Mouse (Mus musculus): Measurements from ENCODE around the gene Gosr2. TPM values are rescaled to one million over a fixed set of nuclear protein-coding genes. Genes with fewer than 3 reads are reported as not detected.

Gene Gosr2
- polyA plus RNA-seq, 1 experiment from 2014 or later = 95.6 TPM

DNA sequence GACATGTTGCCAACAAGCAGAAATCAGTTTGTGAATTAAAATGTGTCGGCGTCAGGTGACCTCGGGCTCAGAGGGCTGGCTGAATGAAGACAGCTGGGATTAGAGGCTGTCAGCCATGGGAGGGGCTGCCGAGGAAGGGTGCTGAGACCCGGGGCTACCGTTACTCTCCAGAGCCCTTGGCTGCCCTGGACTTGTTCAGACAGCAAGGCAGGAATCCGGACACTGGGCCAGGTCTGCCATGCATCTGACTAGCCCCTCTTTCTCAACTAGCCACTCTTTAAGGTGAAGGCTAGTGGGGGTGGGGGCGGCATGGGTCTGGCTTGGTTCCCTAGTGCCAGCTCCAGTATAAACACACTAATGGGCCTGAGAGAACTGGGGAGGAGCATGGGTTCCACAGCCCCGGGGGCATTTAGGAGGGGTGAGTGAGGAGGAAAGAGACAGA, 24.4 kb upstream of the Gosr2 start:
- no peaks in the 10 kb centered on the region for H3K36me3 ChIP-seq (ENCODE audit: control insufficient read depth, insufficient read depth, low read length)
- H3K27ac ChIP-seq (ENCODE audit: low read depth, low read length) = peak overlapping the region; percentile 68
- H3K4me3 ChIP-seq (ENCODE audit: low read length) = no peak overlapping the region
- ATAC-seq = peak; percentile 79
- H3K9me3 ChIP-seq (ENCODE audit: control insufficient read depth, low read length) = no peaks in the 10 kb centered on the region
- WGBS = 26% methylated on average over 9 of the region's 9 CpGs
- H3K4me2 ChIP-seq (ENCODE audit: low read length) = peak overlapping the region; percentile 50
- H3K9ac ChIP-seq (ENCODE audit: low read depth, low read length) = peak overlapping the region; percentile 30
- H3K4me1 ChIP-seq (ENCODE audit: control insufficient read depth, insufficient read depth, low read depth, low read length) = peaks cover 8% of the 10 kb centered on the region
- no peaks in the 10 kb centered on the region for H3K27me3 ChIP-seq (replicated peaks; ENCODE audit: control insufficient read depth, insufficient read depth, low read length)

DNA sequence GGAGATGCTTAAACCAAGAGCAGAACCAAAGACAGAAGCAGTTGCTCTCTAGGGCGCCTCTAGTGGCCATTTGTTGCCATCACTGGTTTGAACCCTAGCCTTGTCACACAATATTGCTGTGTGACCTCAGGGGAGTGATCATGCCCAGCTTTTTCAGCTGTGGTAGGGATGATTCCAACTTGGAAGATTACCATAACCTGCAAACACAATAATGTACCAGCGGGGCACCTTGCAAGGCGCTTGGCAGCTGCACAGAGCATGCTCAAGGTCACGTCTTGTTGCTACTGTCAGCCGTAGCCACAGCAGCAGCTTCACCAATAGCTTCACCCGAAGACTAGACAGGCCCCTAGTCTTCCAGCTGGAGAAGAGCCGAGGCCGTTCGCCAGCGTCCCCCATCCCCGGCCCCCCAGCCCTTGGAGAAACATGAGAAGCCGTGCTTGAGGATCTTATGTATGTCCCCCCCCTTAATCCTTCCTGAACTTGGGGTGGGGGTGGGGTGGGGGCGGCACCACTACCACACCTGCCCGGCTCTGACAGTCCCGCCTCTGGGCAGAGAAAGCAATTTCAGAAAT, 23.9 kb upstream of the Gosr2 start:
- WGBS = 25% methylated on average over 15 of the region's 15 CpGs
- peak; percentile 83 for ATAC-seq
- Histone ChIP-seq H3K4me3 (ENCODE audit: low read length) (0 out of 2 replicates have a peak overlapping the region, but pooled peaks have one; percentile 10), H3K27ac (ENCODE audit: low read depth, low read length) (peak overlapping the region; percentile 68; the same call in 1 of the 2 replicates), H3K9me3 (ENCODE audit: control insufficient read depth, low read length) (no peaks in the 10 kb centered on the region), H3K4me1 (ENCODE audit: control insufficient read depth, insufficient read depth, low read depth, low read length) (peaks cover 8% of the 10 kb centered on the region), H3K36me3 (ENCODE audit: control insufficient read depth, insufficient read depth, low read length) (no peaks in the 10 kb centered on the region), H3K9ac (ENCODE audit: low read depth, low read length) (peak overlapping the region; percentile 30), H3K4me2 (ENCODE audit: low read length) (peak overlapping the region; percentile 50), H3K27me3 (replicated peaks; ENCODE audit: control insufficient read depth, insufficient read depth, low read length) (no peaks in the 10 kb centered on the region)

DNA sequence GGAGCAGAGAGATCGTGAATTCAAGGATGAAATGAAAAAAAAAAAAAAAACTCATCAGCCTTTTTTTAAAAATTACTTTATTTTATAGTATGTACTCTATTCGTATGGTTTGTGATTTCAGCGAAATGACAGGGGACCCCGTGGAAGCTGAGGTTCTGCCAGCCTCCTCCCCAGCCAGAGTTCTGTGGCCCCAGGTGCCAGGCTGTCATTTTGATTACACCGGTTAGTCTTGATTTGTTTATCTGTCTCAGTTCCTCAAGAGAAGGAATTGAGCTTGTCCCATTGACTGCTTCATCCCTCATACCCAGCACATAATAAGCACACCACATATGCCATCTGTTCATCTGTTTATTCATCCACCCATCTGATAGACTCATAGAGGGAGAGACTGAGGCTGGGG, 21.7 kb upstream of the Gosr2 start:
- peaks cover 8% of the 10 kb centered on the region for H3K4me1 ChIP-seq (ENCODE audit: control insufficient read depth, insufficient read depth, low read depth, low read length)
- no peaks in the 10 kb centered on the region for H3K27me3 ChIP-seq (replicated peaks; ENCODE audit: control insufficient read depth, insufficient read depth, low read length)
- WGBS = 64% methylated on average over 5 of the region's 5 CpGs
- H3K27ac ChIP-seq (ENCODE audit: low read depth, low read length) = no peak overlapping the region
- ATAC-seq = no peak
- no peaks in the 10 kb centered on the region for H3K9me3 ChIP-seq (ENCODE audit: control insufficient read depth, low read length)
- no peak overlapping the region for H3K4me3 ChIP-seq (ENCODE audit: low read length)
- no peak overlapping the region for H3K4me2 ChIP-seq (ENCODE audit: low read length)
- H3K36me3 ChIP-seq (ENCODE audit: control insufficient read depth, insufficient read depth, low read length) = no peaks in the 10 kb centered on the region
- no peak overlapping the region for H3K9ac ChIP-seq (ENCODE audit: low read depth, low read length)

DNA sequence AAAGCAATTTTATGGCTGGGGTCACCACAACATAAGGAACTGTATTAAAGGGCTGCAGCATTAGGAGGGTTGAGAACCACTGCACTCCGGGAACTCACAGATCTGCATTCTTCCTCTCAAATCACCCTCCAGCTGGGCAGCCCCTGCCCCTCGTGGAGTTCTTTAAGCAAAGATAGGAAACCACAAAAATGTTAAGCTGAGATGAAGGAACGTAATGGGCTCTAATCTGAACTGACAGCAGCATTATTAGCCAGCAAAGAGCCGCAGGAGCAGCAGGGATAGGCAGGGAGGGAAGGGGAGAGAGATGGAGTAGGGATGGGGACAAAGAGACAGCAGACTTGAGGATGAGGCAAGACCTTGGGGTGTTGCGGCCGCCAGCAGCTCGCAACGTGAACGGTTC, 19.3 kb upstream of the Gosr2 start:
- 65% methylated on average over 9 of the region's 9 CpGs for WGBS
- H3K27me3 ChIP-seq (replicated peaks; ENCODE audit: control insufficient read depth, insufficient read depth, low read length) = no peaks in the 10 kb centered on the region
- no peak for ATAC-seq
- no peak overlapping the region for H3K9ac ChIP-seq (ENCODE audit: low read depth, low read length)
- H3K36me3 ChIP-seq (ENCODE audit: control insufficient read depth, insufficient read depth, low read length) = no peaks in the 10 kb centered on the region
- no peak overlapping the region for H3K4me3 ChIP-seq (ENCODE audit: low read length)
- H3K4me1 ChIP-seq (ENCODE audit: control insufficient read depth, insufficient read depth, low read depth, low read length) = peaks cover 5% of the 10 kb centered on the region
- H3K27ac ChIP-seq (ENCODE audit: low read depth, low read length) = no peak overlapping the region
- H3K9me3 ChIP-seq (ENCODE audit: control insufficient read depth, low read length) = no peaks in the 10 kb centered on the region
- H3K4me2 ChIP-seq (ENCODE audit: low read length) = no peak overlapping the region

DNA sequence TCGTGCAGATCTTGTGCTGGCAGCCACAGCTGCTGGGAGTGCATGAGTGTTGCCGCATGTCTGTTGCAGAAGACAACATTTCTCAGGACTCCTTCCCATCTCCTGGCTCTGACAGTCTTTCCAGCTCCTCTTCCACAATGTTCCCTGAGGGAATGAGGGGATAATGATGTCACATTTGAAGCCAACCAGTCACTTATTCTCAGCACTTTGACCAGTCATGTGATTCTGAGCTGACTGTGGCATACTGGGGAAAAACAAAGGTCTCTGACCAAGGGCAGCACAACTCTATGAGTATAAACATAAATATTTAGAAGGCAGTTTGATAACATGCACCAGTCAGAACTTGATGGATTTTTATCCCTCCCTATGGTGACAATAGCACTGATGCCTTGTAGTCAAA, 16.4 kb upstream of the Gosr2 start:
- Histone ChIP-seq H3K27me3 (replicated peaks; ENCODE audit: control insufficient read depth, insufficient read depth, low read length) (no peaks in the 10 kb centered on the region), H3K4me2 (ENCODE audit: low read length) (no peak overlapping the region), H3K36me3 (ENCODE audit: control insufficient read depth, insufficient read depth, low read length) (no peaks in the 10 kb centered on the region), H3K4me3 (ENCODE audit: low read length) (no peak overlapping the region), H3K4me1 (ENCODE audit: control insufficient read depth, insufficient read depth, low read depth, low read length) (no peaks in the 10 kb centered on the region), H3K9me3 (ENCODE audit: control insufficient read depth, low read length) (no peaks in the 10 kb centered on the region), H3K27ac (ENCODE audit: low read depth, low read length) (no peak overlapping the region), H3K9ac (ENCODE audit: low read depth, low read length) (no peak overlapping the region)
- no peak for ATAC-seq
- WGBS = 85% methylated on average over 2 of the region's 2 CpGs

DNA sequence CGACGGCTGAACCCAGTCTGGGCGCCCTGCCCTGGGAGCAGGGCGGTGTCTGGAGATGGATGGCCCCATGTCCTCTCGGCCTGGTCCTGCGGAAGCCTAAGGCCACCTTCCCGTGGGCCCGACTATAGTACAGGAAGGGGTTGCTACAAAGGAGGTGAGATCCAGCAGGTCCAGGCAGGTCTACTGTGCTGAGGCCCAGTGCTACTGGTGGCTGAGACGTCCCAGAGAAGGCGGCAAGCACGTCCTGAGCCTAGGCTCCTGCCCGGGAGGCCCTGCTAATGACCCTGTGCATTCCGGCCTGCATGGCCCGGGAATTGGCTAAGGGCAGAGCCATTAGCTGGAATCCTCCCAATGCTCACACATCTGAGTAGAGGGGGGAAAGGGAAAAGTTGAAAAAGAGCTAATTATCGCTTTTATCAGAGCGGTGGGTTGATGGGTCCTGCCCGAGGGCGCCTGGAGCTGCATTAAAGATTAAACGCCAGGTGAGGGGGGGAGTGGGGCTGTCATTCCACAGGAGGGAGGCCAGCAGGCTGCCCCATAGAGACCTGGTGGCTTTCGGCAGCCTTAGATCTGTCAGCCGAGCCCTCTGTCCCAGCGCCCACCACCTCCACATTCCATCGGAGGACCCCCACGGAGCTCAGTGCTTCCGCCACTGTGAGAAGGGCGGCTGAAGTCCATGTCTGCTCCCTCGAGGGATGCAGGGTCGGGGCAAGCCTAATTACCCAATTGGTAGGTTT, 14.3 kb upstream of the Gosr2 start:
- Histone ChIP-seq H3K4me2 (ENCODE audit: low read length) (no peak overlapping the region), H3K4me1 (ENCODE audit: control insufficient read depth, insufficient read depth, low read depth, low read length) (no peaks in the 10 kb centered on the region), H3K4me3 (ENCODE audit: low read length) (no peak overlapping the region), H3K9ac (ENCODE audit: low read depth, low read length) (no peak overlapping the region), H3K27me3 (replicated peaks; ENCODE audit: control insufficient read depth, insufficient read depth, low read length) (no peaks in the 10 kb centered on the region), H3K27ac (ENCODE audit: low read depth, low read length) (no peak overlapping the region), H3K9me3 (ENCODE audit: control insufficient read depth, low read length) (no peaks in the 10 kb centered on the region), H3K36me3 (ENCODE audit: control insufficient read depth, insufficient read depth, low read length) (no peaks in the 10 kb centered on the region)
- 64% methylated on average over 28 of the region's 28 CpGs for WGBS
- ATAC-seq = no peak

DNA sequence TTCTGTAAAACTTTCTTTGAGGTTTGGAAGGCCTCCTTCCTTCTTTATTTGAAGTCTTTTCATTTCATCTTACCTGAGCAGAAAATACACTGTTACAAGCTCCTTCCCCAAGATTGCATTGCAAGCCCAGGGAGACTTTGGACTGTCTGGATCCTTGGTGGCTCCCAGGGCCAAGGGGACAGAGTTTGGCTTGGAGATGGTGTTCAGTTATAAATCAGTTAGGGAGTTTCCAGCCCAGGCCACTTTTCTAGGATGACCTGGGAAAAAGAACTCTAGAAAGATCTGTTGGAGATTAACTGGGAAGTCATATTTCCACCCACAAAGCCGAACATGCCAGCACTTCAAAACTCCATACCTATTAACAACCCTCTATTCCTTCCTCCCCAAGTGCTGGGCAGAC, 12.3 kb upstream of the Gosr2 start:
- ATAC-seq = no peak
- Histone ChIP-seq H3K36me3 (ENCODE audit: control insufficient read depth, insufficient read depth, low read length) (no peaks in the 10 kb centered on the region), H3K27me3 (replicated peaks; ENCODE audit: control insufficient read depth, insufficient read depth, low read length) (no peaks in the 10 kb centered on the region), H3K9ac (ENCODE audit: low read depth, low read length) (no peak overlapping the region), H3K27ac (ENCODE audit: low read depth, low read length) (no peak overlapping the region), H3K4me2 (ENCODE audit: low read length) (no peak overlapping the region), H3K4me3 (ENCODE audit: low read length) (no peak overlapping the region), H3K9me3 (ENCODE audit: control insufficient read depth, low read length) (no peaks in the 10 kb centered on the region), H3K4me1 (ENCODE audit: control insufficient read depth, insufficient read depth, low read depth, low read length) (no peaks in the 10 kb centered on the region)
- 94% methylated on average over 1 of the region's 1 CpGs for WGBS

DNA sequence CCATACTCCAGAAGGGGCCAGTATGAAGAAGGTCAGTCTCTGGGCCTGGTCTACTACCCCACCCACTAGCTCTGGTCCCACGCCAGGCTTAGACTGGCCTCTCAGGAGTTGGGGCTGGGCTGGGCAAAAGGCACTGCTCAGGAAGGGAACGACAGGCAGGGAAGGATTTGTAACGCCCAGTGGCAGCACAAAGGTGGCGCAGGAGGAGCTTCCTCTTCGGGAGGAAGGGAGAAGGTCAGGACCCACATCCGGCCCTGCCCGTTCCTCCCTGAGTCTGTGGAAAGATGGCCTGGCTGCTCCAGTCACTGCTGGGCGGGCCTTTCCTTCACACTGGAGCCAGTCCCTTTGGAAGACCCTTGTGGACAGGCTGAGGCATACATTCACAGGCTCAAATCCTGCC, 9.3 kb upstream of the Gosr2 start:
- Histone ChIP-seq H3K27me3 (replicated peaks; ENCODE audit: control insufficient read depth, insufficient read depth, low read length) (no peaks in the 10 kb centered on the region), H3K36me3 (ENCODE audit: control insufficient read depth, insufficient read depth, low read length) (no peaks in the 10 kb centered on the region), H3K4me3 (ENCODE audit: low read length) (no peak overlapping the region), H3K9me3 (ENCODE audit: control insufficient read depth, low read length) (no peaks in the 10 kb centered on the region), H3K9ac (ENCODE audit: low read depth, low read length) (no peak overlapping the region), H3K27ac (ENCODE audit: low read depth, low read length) (no peak overlapping the region), H3K4me1 (ENCODE audit: control insufficient read depth, insufficient read depth, low read depth, low read length) (no peaks in the 10 kb centered on the region), H3K4me2 (ENCODE audit: low read length) (no peak overlapping the region)
- no peak for ATAC-seq
- 55% methylated on average over 8 of the region's 8 CpGs for WGBS

DNA sequence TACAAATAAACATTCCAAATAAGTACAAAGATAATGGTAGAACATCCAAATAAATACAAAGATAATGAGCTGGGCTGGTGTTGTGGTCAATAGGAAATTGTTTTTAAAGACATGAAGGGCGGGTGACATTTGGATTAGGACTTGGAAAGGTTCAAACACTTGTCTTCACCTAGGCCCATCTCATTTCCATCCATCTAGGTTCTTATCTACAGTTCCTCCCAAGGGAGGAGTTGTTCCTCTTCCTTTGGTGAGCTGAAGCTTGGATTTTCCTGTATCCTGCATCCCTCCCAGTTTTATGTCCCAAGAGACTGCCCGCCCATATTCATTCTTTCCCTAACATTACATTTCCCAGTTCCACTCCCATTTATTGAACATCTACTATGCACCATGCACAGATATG, 528 bp upstream of the Gosr2 start:
- Histone ChIP-seq H3K4me3 (ENCODE audit: low read length) (peak overlapping the region; percentile 81), H3K27me3 (replicated peaks; ENCODE audit: control insufficient read depth, insufficient read depth, low read length) (no peaks in the 10 kb centered on the region), H3K4me1 (ENCODE audit: control insufficient read depth, insufficient read depth, low read depth, low read length) (peaks cover 7% of the 10 kb centered on the region), H3K9ac (ENCODE audit: low read depth, low read length) (peak overlapping the region; percentile 88), H3K27ac (ENCODE audit: low read depth, low read length) (peak overlapping the region; percentile 98), H3K9me3 (ENCODE audit: control insufficient read depth, low read length) (no peaks in the 10 kb centered on the region), H3K4me2 (ENCODE audit: low read length) (peak overlapping the region; percentile 67), H3K36me3 (ENCODE audit: control insufficient read depth, insufficient read depth, low read length) (no peaks in the 10 kb centered on the region)
- WGBS = 73% methylated on average over 2 of the region's 2 CpGs
- no peak for ATAC-seq
